Mouse (Mus musculus): ENCODE results near the gene Nup35. TPM values are rescaled to one million over a fixed set of nuclear protein-coding genes. Genes with fewer than 3 reads are reported as not detected.

The Nup35 gene
- total and polyA plus RNA-seq, 2 experiments, result 4.8 to 9.5 TPM

- Histone ChIP-seq H3K4me1 (ENCODE audit: control insufficient read depth, insufficient read depth, low read length) (peaks cover 4% of the 10 kb centered on the region; the same call in 1 of the 2 replicates), H3K79me2 (ENCODE audit: control insufficient read depth, insufficient read depth, low read length) (no peaks in the 10 kb centered on the region; the same call in 1 of the 2 replicates), H3K9ac (ENCODE audit: low read depth, low read length) (no peak overlapping the region), H3K27me3 (ENCODE audit: control insufficient read depth, insufficient read depth, low read length) (no peaks in the 10 kb centered on the region), H3K27ac (replicated peaks; ENCODE audit: insufficient read depth, low read depth, low read length) (no peak overlapping the region), H3K36me3 (ENCODE audit: control insufficient read depth, insufficient read depth, low read length) (peaks cover 12% of the 10 kb centered on the region), H3K4me3 (ENCODE audit: insufficient read depth, low read depth, low read length) (no peak overlapping the region)
- 14% methylated on average over 8 of the region's 8 CpGs for WGBS
- no peak for DNase-seq (ENCODE audit: extremely low read depth, low read depth, low spot score)
- no peak for TF ChIP-seq POLR2A (IDR thresholded peaks at IDR 0.05; ENCODE audit: extremely low read depth, insufficient read depth, low read length)
- TF ChIP-seq CTCF (IDR thresholded peaks at IDR 0.05; ENCODE audit: low read depth, low read length), result no peak
These were observed 22.4 kb downstream of the Nup35 start for GRCm38 (mm10) chr2:80639398-80639797.

- H3K36me3 ChIP-seq (ENCODE audit: control insufficient read depth, insufficient read depth, low read length), result peaks cover 12% of the 10 kb centered on the region
- no peak overlapping the region for H3K9ac ChIP-seq (ENCODE audit: low read depth, low read length)
These were observed 22.8 kb downstream of the Nup35 start for GRCm38 (mm10) chr2:80639864-80640263.

GRCm38 (mm10) chr2:80661414-80661813 is 44.4 kb downstream of the Nup35 start:
- DNase-seq (ENCODE audit: extremely low read depth, low read depth, low spot score), result no peak
- Histone ChIP-seq H3K4me1 (ENCODE audit: control insufficient read depth, insufficient read depth, low read length) (no peaks in the 10 kb centered on the region), H3K27me3 (ENCODE audit: control insufficient read depth, insufficient read depth, low read length) (no peaks in the 10 kb centered on the region), H3K4me3 (ENCODE audit: insufficient read depth, low read depth, low read length) (no peak overlapping the region), H3K36me3 (ENCODE audit: control insufficient read depth, insufficient read depth, low read length) (peaks cover 12% of the 10 kb centered on the region), H3K27ac (replicated peaks; ENCODE audit: insufficient read depth, low read depth, low read length) (no peak overlapping the region), H3K79me2 (ENCODE audit: control insufficient read depth, insufficient read depth, low read length) (no peaks in the 10 kb centered on the region), H3K9ac (ENCODE audit: low read depth, low read length) (no peak overlapping the region)
- TF ChIP-seq CTCF (IDR thresholded peaks at IDR 0.05; ENCODE audit: low read depth, low read length) (no peak), POLR2A (IDR thresholded peaks at IDR 0.05; ENCODE audit: extremely low read depth, insufficient read depth, low read length) (no peak)

More at GRCm38 (mm10) chr2:80639864-80640263, 22.8 kb downstream of the Nup35 start:
- H3K27ac ChIP-seq (replicated peaks; ENCODE audit: insufficient read depth, low read depth, low read length), result no peak overlapping the region
- no peaks in the 10 kb centered on the region; the same call in 1 of the 2 replicates for H3K79me2 ChIP-seq (ENCODE audit: control insufficient read depth, insufficient read depth, low read length)
- H3K4me3 ChIP-seq (ENCODE audit: insufficient read depth, low read depth, low read length), result no peak overlapping the region
- H3K27me3 ChIP-seq (ENCODE audit: control insufficient read depth, insufficient read depth, low read length), result no peaks in the 10 kb centered on the region
- WGBS, result 44% methylated on average over 3 of the region's 3 CpGs
- H3K4me1 ChIP-seq (ENCODE audit: control insufficient read depth, insufficient read depth, low read length), result peaks cover 4% of the 10 kb centered on the region; the same call in 1 of the 2 replicates
- DNase-seq (ENCODE audit: extremely low read depth, low read depth, low spot score), result no peak
- TF ChIP-seq POLR2A (IDR thresholded peaks at IDR 0.05; ENCODE audit: extremely low read depth, insufficient read depth, low read length) (no peak), CTCF (IDR thresholded peaks at IDR 0.05; ENCODE audit: low read depth, low read length) (no peak)

- H3K4me3 ChIP-seq (ENCODE audit: insufficient read depth, low read depth, low read length), result no peak overlapping the region
- no peak overlapping the region for H3K9ac ChIP-seq (ENCODE audit: low read depth, low read length)
- no peak overlapping the region for H3K27ac ChIP-seq (replicated peaks; ENCODE audit: insufficient read depth, low read depth, low read length)
- H3K36me3 ChIP-seq (ENCODE audit: control insufficient read depth, insufficient read depth, low read length), result peaks cover 9% of the 10 kb centered on the region; the same call in 1 of the 2 replicates
- no peaks in the 10 kb centered on the region for H3K27me3 ChIP-seq (ENCODE audit: control insufficient read depth, insufficient read depth, low read length)
- H3K4me1 ChIP-seq (ENCODE audit: control insufficient read depth, insufficient read depth, low read length), result no peaks in the 10 kb centered on the region
- no peak for TF ChIP-seq POLR2A (IDR thresholded peaks at IDR 0.05; ENCODE audit: extremely low read depth, insufficient read depth, low read length)
- no peak for TF ChIP-seq CTCF (IDR thresholded peaks at IDR 0.05; ENCODE audit: low read depth, low read length)
- no peaks in the 10 kb centered on the region for H3K79me2 ChIP-seq (ENCODE audit: control insufficient read depth, insufficient read depth, low read length)
- DNase-seq (ENCODE audit: extremely low read depth, low read depth, low spot score), result no peak
- 95% methylated on average over 2 of the region's 2 CpGs for WGBS
These were observed 45.6 kb downstream of the Nup35 start for GRCm38 (mm10) chr2:80662682-80663081.

- TF ChIP-seq POLR2A (IDR thresholded peaks at IDR 0.05; ENCODE audit: extremely low read depth, insufficient read depth, low read length) (no peak), CTCF (IDR thresholded peaks at IDR 0.05; ENCODE audit: low read depth, low read length) (no peak)
- Histone ChIP-seq H3K36me3 (ENCODE audit: control insufficient read depth, insufficient read depth, low read length) (peaks cover 6% of the 10 kb centered on the region; the same call in 1 of the 2 replicates), H3K79me2 (ENCODE audit: control insufficient read depth, insufficient read depth, low read length) (no peaks in the 10 kb centered on the region), H3K27ac (replicated peaks; ENCODE audit: insufficient read depth, low read depth, low read length) (no peak overlapping the region), H3K4me1 (ENCODE audit: control insufficient read depth, insufficient read depth, low read length) (no peaks in the 10 kb centered on the region), H3K27me3 (ENCODE audit: control insufficient read depth, insufficient read depth, low read length) (no peaks in the 10 kb centered on the region), H3K4me3 (ENCODE audit: insufficient read depth, low read depth, low read length) (no peak overlapping the region), H3K9ac (ENCODE audit: low read depth, low read length) (no peak overlapping the region)
- WGBS, result 92% methylated on average over 5 of the region's 5 CpGs
- no peak for DNase-seq (ENCODE audit: extremely low read depth, low read depth, low spot score)
These were observed 50.4 kb downstream of the Nup35 start for GRCm38 (mm10) chr2:80667396-80667964.
